Mouse (Mus musculus): ENCODE results near the gene Flt3. TPM values are rescaled to one million over a fixed set of nuclear protein-coding genes. Genes with fewer than 3 reads are reported as not detected.

Flt3 gene
- polyA plus RNA-seq, 1 experiment from 2014 or later, result 1.2 TPM

DNA sequence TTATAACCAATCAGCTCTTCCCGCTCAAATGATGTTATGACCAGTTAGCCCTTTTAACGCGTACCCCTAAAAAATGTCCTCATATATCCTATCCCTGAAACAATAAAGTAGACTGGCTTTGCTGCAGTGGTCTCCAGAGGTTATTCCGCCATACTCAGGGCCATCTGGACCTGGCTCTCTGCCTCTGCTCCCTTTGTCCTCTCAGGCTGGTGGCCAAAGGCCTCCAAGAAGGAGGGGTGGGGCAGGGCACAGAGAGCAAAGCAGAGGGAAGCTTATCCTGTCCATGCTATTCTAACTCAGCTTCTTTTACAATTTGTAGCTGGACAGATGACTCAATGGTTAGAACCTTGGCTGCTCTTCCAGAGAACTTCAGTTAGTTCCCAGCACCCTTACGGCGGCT lies 32.1 kb downstream of the Flt3 start:
- Histone ChIP-seq H3K4me2 (ENCODE audit: low read length) (no peak overlapping the region), H3K9ac (ENCODE audit: low read depth, low read length) (no peak overlapping the region), H3K4me3 (ENCODE audit: low read depth, low read length) (no peak overlapping the region), H3K27me3 (ENCODE audit: control insufficient read depth, insufficient read depth, low read depth, low read length) (no peaks in the 10 kb centered on the region), H3K4me1 (ENCODE audit: control insufficient read depth, insufficient read depth, low read length) (no peaks in the 10 kb centered on the region), H3K36me3 (ENCODE audit: control insufficient read depth, insufficient read depth, low read length) (no peaks in the 10 kb centered on the region), H3K27ac (ENCODE audit: low read length) (no peak overlapping the region), H3K9me3 (replicated peaks; ENCODE audit: control insufficient read depth, low read length, poor library complexity, severe bottlenecking) (no peaks in the 10 kb centered on the region)
- no peak for ATAC-seq
- WGBS, result 90% methylated on average over 6 of the region's 6 CpGs

GRCm38 (mm10) chr5:147365995-147366765 lies 34.1 kb downstream of the Flt3 start:
- no peak overlapping the region for H3K4me2 ChIP-seq (ENCODE audit: low read length)
- no peaks in the 10 kb centered on the region for H3K4me1 ChIP-seq (ENCODE audit: control insufficient read depth, insufficient read depth, low read length)
- no peaks in the 10 kb centered on the region for H3K9me3 ChIP-seq (replicated peaks; ENCODE audit: control insufficient read depth, low read length, poor library complexity, severe bottlenecking)
- WGBS, result 72% methylated on average over 16 of the region's 16 CpGs
- ATAC-seq, result no peak
- H3K27ac ChIP-seq (ENCODE audit: low read length), result no peak overlapping the region
- H3K36me3 ChIP-seq (ENCODE audit: control insufficient read depth, insufficient read depth, low read length), result no peaks in the 10 kb centered on the region
- no peak overlapping the region for H3K4me3 ChIP-seq (ENCODE audit: low read depth, low read length)
- H3K27me3 ChIP-seq (ENCODE audit: control insufficient read depth, insufficient read depth, low read depth, low read length), result no peaks in the 10 kb centered on the region
- H3K9ac ChIP-seq (ENCODE audit: low read depth, low read length), result no peak overlapping the region

DNA sequence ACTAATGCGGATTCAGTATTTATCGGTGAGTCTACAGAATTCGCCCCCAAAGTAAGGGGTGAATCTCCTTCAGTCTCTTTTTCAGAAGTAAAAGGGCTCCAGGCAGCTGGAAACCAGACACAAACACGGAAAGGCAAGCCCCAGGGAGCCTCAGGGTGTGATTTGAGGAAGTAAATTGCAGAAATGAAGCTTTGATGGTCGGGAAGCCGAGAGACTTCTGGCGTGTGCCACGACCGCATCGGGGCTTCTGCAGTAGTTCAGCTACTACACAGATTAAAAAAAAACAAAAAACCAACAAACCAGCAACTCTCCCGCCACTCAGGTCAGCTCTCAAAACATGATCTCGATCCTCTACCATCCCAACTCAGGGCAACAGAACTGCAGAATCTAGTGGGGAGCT lies 37.2 kb downstream of the Flt3 start:
- no peaks in the 10 kb centered on the region for H3K9me3 ChIP-seq (replicated peaks; ENCODE audit: control insufficient read depth, low read length, poor library complexity, severe bottlenecking)
- H3K4me3 ChIP-seq (ENCODE audit: low read depth, low read length), result no peak overlapping the region
- no peak overlapping the region for H3K9ac ChIP-seq (ENCODE audit: low read depth, low read length)
- H3K27ac ChIP-seq (ENCODE audit: low read length), result no peak overlapping the region
- H3K4me1 ChIP-seq (ENCODE audit: control insufficient read depth, insufficient read depth, low read length), result no peaks in the 10 kb centered on the region
- H3K27me3 ChIP-seq (ENCODE audit: control insufficient read depth, insufficient read depth, low read depth, low read length), result no peaks in the 10 kb centered on the region
- WGBS, result 77% methylated on average over 12 of the region's 12 CpGs
- H3K36me3 ChIP-seq (ENCODE audit: control insufficient read depth, insufficient read depth, low read length), result no peaks in the 10 kb centered on the region
- H3K4me2 ChIP-seq (ENCODE audit: low read length), result no peak overlapping the region
- no peak for ATAC-seq

GRCm38 (mm10) chr5:147358481-147358880 lies 41.8 kb downstream of the Flt3 start:
- no peaks in the 10 kb centered on the region for H3K36me3 ChIP-seq (ENCODE audit: control insufficient read depth, insufficient read depth, low read length)
- ATAC-seq, result no peak
- H3K9me3 ChIP-seq (replicated peaks; ENCODE audit: control insufficient read depth, low read length, poor library complexity, severe bottlenecking), result no peaks in the 10 kb centered on the region
- 90% methylated on average over 11 of the region's 11 CpGs for WGBS
- H3K27ac ChIP-seq (ENCODE audit: low read length), result no peak overlapping the region
- H3K4me2 ChIP-seq (ENCODE audit: low read length), result no peak overlapping the region
- H3K4me3 ChIP-seq (ENCODE audit: low read depth, low read length), result no peak overlapping the region
- H3K27me3 ChIP-seq (ENCODE audit: control insufficient read depth, insufficient read depth, low read depth, low read length), result no peaks in the 10 kb centered on the region
- no peaks in the 10 kb centered on the region for H3K4me1 ChIP-seq (ENCODE audit: control insufficient read depth, insufficient read depth, low read length)
- no peak overlapping the region for H3K9ac ChIP-seq (ENCODE audit: low read depth, low read length)

DNA sequence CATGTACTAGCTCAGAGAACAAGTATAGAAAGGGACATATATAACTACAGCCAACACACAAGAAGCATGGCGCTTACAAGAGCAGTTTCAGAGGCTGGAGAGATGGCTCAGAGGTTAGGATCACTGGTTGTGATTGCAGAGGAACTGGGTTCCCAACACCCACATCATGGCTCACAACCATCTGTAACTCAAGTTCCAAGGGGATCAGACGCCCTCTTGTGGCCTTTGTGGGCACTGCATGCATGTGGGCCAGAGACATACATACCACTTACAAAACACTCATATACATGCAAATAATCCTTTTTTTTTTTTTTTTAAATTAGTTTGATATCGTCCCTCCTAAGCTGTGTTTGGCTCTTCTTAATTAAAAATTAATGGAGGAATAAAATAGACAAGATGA lies 42.8 kb downstream of the Flt3 start:
- no peak overlapping the region for H3K4me3 ChIP-seq (ENCODE audit: low read depth, low read length)
- H3K27ac ChIP-seq (ENCODE audit: low read length), result no peak overlapping the region
- H3K9me3 ChIP-seq (replicated peaks; ENCODE audit: control insufficient read depth, low read length, poor library complexity, severe bottlenecking), result no peaks in the 10 kb centered on the region
- H3K9ac ChIP-seq (ENCODE audit: low read depth, low read length), result no peak overlapping the region
- no peak overlapping the region for H3K4me2 ChIP-seq (ENCODE audit: low read length)
- no peak for ATAC-seq
- H3K4me1 ChIP-seq (ENCODE audit: control insufficient read depth, insufficient read depth, low read length), result no peaks in the 10 kb centered on the region
- no peaks in the 10 kb centered on the region for H3K27me3 ChIP-seq (ENCODE audit: control insufficient read depth, insufficient read depth, low read depth, low read length)
- H3K36me3 ChIP-seq (ENCODE audit: control insufficient read depth, insufficient read depth, low read length), result no peaks in the 10 kb centered on the region
- 45% methylated on average over 3 of the region's 3 CpGs for WGBS

DNA sequence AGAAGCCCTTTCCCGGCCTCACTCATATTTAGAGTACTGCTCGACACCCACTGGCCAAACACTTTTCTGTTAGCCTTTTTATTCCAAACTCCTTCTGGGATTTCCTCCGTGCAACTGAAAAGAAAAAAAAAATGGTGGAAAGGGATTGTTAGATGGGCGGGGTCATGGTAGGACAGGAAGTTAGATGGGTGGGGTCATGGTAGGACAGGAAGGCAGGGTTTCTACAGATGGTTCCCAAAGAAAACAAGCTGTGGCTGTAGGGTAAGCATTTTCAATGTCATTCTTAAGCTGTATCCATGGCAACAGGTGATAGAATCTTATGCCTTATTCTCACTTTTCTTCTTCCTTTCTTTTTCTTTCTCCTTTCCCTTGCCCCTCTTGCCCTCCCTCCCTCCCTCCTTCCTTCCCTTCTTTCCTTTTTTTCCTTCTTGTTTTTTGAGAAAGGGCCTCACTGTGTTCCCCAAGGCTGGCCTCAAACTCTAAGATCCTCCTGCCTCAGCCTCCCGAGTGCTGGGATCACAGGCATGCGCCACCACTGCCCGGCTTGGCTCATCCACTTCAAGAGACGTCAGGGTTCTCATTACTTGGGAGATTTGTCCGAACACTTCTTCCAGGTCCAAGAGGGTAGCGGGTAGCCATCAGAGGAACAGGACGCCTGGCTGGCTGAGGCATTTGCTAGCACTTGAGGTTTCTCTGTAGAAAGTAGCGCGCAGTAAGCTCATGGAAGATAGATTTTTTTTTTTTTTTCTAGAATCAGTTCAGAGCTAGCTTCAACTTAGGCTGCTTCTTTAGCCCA lies 43.8 kb downstream of the Flt3 start:
- Histone ChIP-seq H3K4me1 (ENCODE audit: control insufficient read depth, insufficient read depth, low read length) (no peaks in the 10 kb centered on the region), H3K36me3 (ENCODE audit: control insufficient read depth, insufficient read depth, low read length) (no peaks in the 10 kb centered on the region), H3K27me3 (ENCODE audit: control insufficient read depth, insufficient read depth, low read depth, low read length) (no peaks in the 10 kb centered on the region), H3K4me3 (ENCODE audit: low read depth, low read length) (no peak overlapping the region), H3K27ac (ENCODE audit: low read length) (no peak overlapping the region), H3K9me3 (replicated peaks; ENCODE audit: control insufficient read depth, low read length, poor library complexity, severe bottlenecking) (no peaks in the 10 kb centered on the region), H3K9ac (ENCODE audit: low read depth, low read length) (no peak overlapping the region), H3K4me2 (ENCODE audit: low read length) (no peak overlapping the region)
- WGBS, result 92% methylated on average over 13 of the region's 13 CpGs
- no peak for ATAC-seq

- Histone ChIP-seq H3K4me1 (ENCODE audit: control insufficient read depth, insufficient read depth, low read length) (no peaks in the 10 kb centered on the region), H3K36me3 (ENCODE audit: control insufficient read depth, insufficient read depth, low read length) (no peaks in the 10 kb centered on the region), H3K4me3 (ENCODE audit: low read depth, low read length) (no peak overlapping the region), H3K27ac (ENCODE audit: low read length) (no peak overlapping the region), H3K9ac (ENCODE audit: low read depth, low read length) (no peak overlapping the region), H3K9me3 (replicated peaks; ENCODE audit: control insufficient read depth, low read length, poor library complexity, severe bottlenecking) (no peaks in the 10 kb centered on the region), H3K27me3 (ENCODE audit: control insufficient read depth, insufficient read depth, low read depth, low read length) (no peaks in the 10 kb centered on the region), H3K4me2 (ENCODE audit: low read length) (no peak overlapping the region)
- 79% methylated on average over 3 of the region's 3 CpGs for WGBS
- ATAC-seq, result no peak
Measured at GRCm38 (mm10) chr5:147355788-147356187, 44.5 kb downstream of the Flt3 start.

DNA sequence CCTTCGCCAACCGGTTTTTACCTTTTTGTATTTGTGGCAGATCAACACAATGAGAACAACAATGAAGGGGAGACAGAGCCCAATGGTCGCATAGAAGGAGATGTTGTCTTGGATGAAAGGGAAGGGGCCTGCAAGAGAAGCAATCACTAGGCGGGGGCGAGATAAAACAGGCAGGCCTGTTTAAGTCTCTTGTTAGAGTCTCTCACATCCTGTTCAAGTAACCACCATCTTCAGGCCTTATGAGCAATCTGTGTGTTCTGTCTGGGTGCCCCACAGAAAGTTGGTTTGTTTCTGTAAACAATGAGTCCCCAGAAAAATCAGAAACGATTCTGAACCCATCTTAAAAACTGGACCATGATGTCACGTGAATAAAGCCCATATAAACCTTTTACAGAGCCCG lies 45.3 kb downstream of the Flt3 start:
- Histone ChIP-seq H3K27me3 (ENCODE audit: control insufficient read depth, insufficient read depth, low read depth, low read length) (no peaks in the 10 kb centered on the region), H3K36me3 (ENCODE audit: control insufficient read depth, insufficient read depth, low read length) (no peaks in the 10 kb centered on the region), H3K9me3 (replicated peaks; ENCODE audit: control insufficient read depth, low read length, poor library complexity, severe bottlenecking) (no peaks in the 10 kb centered on the region), H3K27ac (ENCODE audit: low read length) (no peak overlapping the region), H3K4me3 (ENCODE audit: low read depth, low read length) (no peak overlapping the region), H3K9ac (ENCODE audit: low read depth, low read length) (no peak overlapping the region), H3K4me2 (ENCODE audit: low read length) (no peak overlapping the region), H3K4me1 (ENCODE audit: control insufficient read depth, insufficient read depth, low read length) (no peaks in the 10 kb centered on the region)
- WGBS, result 73% methylated on average over 8 of the region's 8 CpGs
- ATAC-seq, result no peak

DNA sequence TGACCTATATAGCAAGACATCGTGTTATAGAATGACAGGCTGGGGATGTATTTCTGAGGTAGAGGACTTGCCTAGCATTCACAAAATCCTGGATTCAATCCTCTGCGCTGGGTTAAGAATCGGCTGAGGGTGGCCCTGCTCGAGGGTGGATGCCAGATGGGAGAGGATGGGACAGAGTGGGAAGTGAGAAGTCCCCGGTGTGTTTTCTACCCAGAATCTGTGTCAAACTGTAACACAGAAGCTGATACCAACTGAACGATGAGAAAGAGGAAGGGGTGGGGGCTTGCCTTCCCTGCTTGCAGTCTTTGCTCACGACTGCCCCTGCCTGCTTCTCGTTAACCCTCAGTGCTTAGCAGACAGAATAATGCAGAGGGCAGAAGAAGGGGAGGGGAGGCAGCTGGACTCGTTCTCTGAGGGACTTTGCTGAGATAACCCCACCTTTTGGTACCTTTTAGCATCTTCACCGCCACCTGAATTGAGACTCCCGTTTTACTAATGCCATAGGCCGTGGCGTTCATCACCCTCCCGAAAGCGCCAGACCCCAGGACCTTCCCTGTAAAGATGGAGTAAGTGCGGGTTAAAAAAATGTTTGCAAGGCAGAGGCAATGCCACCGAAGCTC lies 46.0 kb downstream of the Flt3 start:
- H3K9me3 ChIP-seq (replicated peaks; ENCODE audit: control insufficient read depth, low read length, poor library complexity, severe bottlenecking), result no peaks in the 10 kb centered on the region
- H3K36me3 ChIP-seq (ENCODE audit: control insufficient read depth, insufficient read depth, low read length), result no peaks in the 10 kb centered on the region
- H3K4me1 ChIP-seq (ENCODE audit: control insufficient read depth, insufficient read depth, low read length), result no peaks in the 10 kb centered on the region
- no peak overlapping the region for H3K4me2 ChIP-seq (ENCODE audit: low read length)
- 63% methylated on average over 17 of the region's 17 CpGs for WGBS
- no peak for ATAC-seq
- no peak overlapping the region for H3K4me3 ChIP-seq (ENCODE audit: low read depth, low read length)
- H3K9ac ChIP-seq (ENCODE audit: low read depth, low read length), result no peak overlapping the region
- no peaks in the 10 kb centered on the region for H3K27me3 ChIP-seq (ENCODE audit: control insufficient read depth, insufficient read depth, low read depth, low read length)
- no peak overlapping the region for H3K27ac ChIP-seq (ENCODE audit: low read length)

Data from midbrain, embryonic 16.5 days (tissue).